Mouse (Mus musculus): ENCODE measurements around the gene Maf. TPM values are rescaled to one million over a fixed set of nuclear protein-coding genes. Genes with fewer than 3 reads are reported as not detected.

Gene Maf
- polyA plus RNA-seq, 1 experiment from 2014 or later, result 2.1 TPM

DNA sequence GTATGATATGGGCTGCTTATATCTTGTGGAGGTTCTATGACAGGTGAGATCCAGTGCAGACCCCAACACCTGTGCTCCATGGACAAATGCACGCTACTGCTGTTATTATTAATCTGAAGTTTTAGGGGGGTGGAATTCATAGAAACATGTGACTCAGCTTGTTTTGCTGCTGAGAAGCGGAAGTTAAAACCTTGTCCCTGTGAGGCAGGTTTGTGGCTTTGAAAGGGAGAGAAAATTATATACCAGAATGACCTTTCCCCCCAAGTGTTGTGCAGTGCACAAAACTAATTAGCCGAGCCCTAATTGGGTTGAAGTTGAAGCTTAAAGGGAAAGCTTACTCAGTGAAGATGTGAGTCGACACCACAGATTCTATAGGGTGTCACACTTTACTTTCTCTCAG lies 18.6 kb upstream of the Maf start:
- Histone ChIP-seq H3K27me3 (ENCODE audit: poor library complexity, severe bottlenecking) (no peaks in the 10 kb centered on the region), H3K27ac (no peak overlapping the region), H3K9me3 (no peaks in the 10 kb centered on the region), H3K4me1 (peaks cover 7% of the 10 kb centered on the region; the same call in 1 of the 2 replicates), H3K36me3 (replicated peaks) (no peaks in the 10 kb centered on the region), H3K4me3 (no peak overlapping the region)
- DNase-seq (ENCODE audit: extremely low spot score, low spot score), result no peak
- 69% methylated on average over 4 of the region's 4 CpGs for WGBS

DNA sequence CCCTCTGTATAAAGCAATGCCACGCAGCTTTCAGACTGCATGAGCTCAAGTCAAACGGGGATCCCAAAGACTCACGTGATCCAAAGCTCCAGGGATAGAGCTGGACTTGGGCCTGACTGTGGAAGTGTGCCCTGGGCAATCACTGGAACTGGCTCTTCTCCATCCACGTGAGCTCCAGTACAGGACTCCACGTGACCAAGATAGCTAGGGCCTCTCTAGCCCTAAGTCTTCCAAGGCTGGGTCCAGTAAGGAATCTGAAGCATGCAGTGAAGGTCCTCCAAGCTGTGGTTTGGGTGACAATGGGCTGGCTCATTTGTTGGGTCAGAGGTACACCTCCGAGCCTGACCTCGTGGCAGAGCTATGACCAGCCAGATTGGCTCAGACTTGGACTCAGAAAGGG lies 11.5 kb upstream of the Maf start:
- no peak for DNase-seq (ENCODE audit: extremely low spot score, low spot score)
- H3K4me3 ChIP-seq, result no peak overlapping the region
- H3K27me3 ChIP-seq (ENCODE audit: poor library complexity, severe bottlenecking), result peaks cover 6% of the 10 kb centered on the region; the same call in 1 of the 2 replicates
- WGBS, result 89% methylated on average over 7 of the region's 7 CpGs
- H3K9me3 ChIP-seq, result no peaks in the 10 kb centered on the region
- no peaks in the 10 kb centered on the region for H3K36me3 ChIP-seq (replicated peaks)
- no peaks in the 10 kb centered on the region for H3K4me1 ChIP-seq
- H3K27ac ChIP-seq, result 0 out of 2 replicates have a peak overlapping the region, but pooled peaks have one; percentile 15

DNA sequence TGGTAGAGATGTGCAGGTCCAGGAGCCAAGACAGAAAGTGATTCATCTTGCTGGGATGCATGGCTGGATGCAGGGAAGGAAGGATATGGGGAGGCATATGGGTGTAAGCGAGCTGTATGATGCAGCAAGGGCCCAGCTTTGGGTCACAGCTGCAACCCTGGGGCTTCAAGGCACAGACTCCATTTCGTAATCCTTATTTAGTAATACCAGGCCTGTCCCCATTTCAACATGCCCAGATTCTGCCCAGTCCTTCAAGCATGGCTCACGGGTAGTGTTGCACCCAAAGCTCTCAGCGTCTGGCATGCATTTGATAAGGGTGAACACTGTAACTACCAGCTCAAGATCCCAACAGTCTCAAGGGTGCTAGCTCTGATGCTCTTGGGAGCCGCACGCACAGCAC lies 11.0 kb upstream of the Maf start:
- Histone ChIP-seq H3K4me1 (peaks cover 4% of the 10 kb centered on the region), H3K9me3 (no peaks in the 10 kb centered on the region), H3K27me3 (ENCODE audit: poor library complexity, severe bottlenecking) (peaks cover 6% of the 10 kb centered on the region; the same call in 1 of the 2 replicates), H3K4me3 (no peak overlapping the region), H3K36me3 (replicated peaks) (no peaks in the 10 kb centered on the region), H3K27ac (no peak overlapping the region)
- DNase-seq (ENCODE audit: extremely low spot score, low spot score), result no peak
- WGBS, result 93% methylated on average over 6 of the region's 6 CpGs

DNA sequence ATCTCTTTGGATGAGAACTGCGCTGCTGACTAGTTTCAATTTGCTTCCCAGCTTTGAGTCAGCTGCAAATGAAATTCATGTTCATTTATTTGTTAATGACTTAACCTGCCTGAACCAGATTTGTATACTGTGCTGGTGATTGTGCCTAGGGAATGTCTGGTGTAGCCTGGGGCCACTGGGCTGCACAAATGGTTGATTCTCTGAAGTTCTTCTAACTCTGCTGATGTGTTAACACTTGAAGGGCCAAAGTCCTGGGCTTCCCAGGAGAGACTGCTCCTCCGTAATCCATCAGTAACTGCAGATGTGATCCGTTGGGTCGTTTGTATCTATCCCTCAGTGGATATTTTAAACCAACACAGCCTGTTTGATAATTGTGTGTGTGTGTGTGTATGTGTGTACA lies 7.7 kb upstream of the Maf start:
- DNase-seq (ENCODE audit: extremely low spot score, low spot score), result no peak
- H3K4me1 ChIP-seq, result peaks cover 21% of the 10 kb centered on the region
- H3K4me3 ChIP-seq, result no peak overlapping the region
- 87% methylated on average over 4 of the region's 4 CpGs for whole genome bisulfite sequencing
- H3K27ac ChIP-seq, result no peak overlapping the region
- H3K27me3 ChIP-seq (ENCODE audit: poor library complexity, severe bottlenecking), result peaks cover 38% of the 10 kb centered on the region
- no peaks in the 10 kb centered on the region for H3K9me3 ChIP-seq
- H3K36me3 ChIP-seq (replicated peaks), result no peaks in the 10 kb centered on the region

DNA sequence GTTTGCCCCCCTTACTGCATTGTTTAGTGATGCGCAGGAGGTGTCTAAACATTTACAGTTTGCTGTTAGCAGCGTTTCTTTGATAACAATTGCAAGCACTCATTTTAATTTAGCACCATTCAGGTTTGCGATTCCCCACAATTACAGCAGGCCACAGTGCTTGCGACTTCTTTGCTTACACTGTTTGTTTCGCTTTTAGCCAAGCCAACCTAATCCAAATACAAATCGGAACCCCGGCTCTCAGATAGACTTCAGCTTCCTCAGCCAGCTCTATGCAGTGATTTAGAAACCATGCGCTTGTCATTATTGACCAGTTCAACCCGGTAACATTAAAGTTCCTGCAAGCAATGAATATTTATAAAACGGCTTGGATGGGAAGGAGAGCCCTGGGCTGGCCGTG lies 3.5 kb upstream of the Maf start:
- no peaks in the 10 kb centered on the region for H3K9me3 ChIP-seq
- DNase-seq (ENCODE audit: extremely low spot score, low spot score), result no peak
- H3K4me3 ChIP-seq, result no peak overlapping the region
- H3K27me3 ChIP-seq (ENCODE audit: poor library complexity, severe bottlenecking), result peaks cover 45% of the 10 kb centered on the region
- H3K36me3 ChIP-seq (replicated peaks), result no peaks in the 10 kb centered on the region
- H3K27ac ChIP-seq, result no peak overlapping the region
- WGBS, result 76% methylated on average over 11 of the region's 11 CpGs
- H3K4me1 ChIP-seq, result peaks cover 41% of the 10 kb centered on the region

DNA sequence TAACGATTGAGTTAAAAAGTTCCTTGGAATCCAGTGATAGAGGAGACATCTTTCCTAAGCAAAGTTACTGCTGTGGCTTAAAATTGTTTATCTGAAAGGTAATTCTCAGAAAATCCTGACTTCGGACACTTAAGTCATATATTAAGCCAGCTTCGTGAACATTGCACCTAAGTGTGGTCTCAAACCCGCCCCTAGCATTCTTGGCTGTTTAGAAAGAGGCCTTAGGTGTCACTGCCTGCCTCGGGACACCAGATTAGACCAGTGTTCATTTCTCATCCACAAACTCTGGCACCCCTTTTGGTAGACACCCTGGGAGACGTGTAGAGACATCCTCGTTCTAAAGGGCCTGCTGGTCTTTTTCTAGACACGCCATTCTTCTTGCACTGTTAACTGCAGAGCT lies 2.3 kb upstream of the Maf start:
- Histone ChIP-seq H3K4me1 (peaks cover 50% of the 10 kb centered on the region), H3K27me3 (ENCODE audit: poor library complexity, severe bottlenecking) (peaks cover 53% of the 10 kb centered on the region)

DNA sequence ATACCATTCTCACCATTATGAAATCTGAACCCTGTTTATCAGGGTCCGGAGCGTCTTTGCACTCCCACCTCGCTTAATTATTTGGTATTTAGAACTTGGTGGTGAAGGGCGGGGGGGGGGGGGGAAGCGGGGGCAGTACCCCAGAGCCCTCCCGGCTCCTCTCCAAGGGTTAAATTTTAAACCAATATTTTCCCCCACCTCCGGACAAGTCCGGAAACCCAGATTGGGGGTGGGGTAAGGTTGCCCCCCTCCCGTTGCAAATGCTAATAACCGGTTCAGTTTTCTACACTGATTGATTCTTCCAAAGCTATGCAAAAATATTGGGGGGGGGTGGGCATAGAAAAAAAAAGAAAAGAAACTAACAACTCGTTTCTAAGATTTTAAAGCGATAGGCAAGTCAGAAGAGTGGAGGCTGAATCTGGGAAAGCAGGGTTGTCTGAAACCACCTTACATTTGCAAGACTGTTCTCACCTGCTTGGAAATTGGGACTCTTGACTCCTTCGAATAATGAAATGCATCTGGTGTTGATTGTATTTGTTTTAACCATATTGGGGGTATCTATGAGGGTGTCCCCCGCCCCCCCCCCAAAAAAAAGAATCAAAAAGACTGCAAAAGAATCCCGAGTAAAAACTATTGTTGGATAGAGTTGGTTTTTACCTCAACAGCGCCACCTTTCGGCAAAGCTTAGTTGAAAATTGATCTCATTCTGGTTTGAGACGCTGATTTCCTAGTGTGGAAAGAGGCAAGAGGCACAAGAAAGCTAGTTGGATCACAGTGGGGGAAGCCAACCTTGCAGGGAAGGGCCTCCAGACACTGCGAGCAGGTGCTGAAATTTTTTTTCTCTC lies 1.6 kb upstream of the Maf start:
- H3K27ac ChIP-seq, result peak overlapping the region; percentile 44; the same call in 1 of the 2 replicates
- peaks cover 60% of the 10 kb centered on the region for H3K27me3 ChIP-seq (ENCODE audit: poor library complexity, severe bottlenecking)
- no peaks in the 10 kb centered on the region for H3K36me3 ChIP-seq (replicated peaks)
- peak overlapping the region; percentile 72 for H3K4me3 ChIP-seq
- no peaks in the 10 kb centered on the region for H3K9me3 ChIP-seq
- 1% methylated on average over 19 of the region's 19 CpGs for WGBS
- peaks cover 55% of the 10 kb centered on the region for H3K4me1 ChIP-seq
- DNase-seq (ENCODE audit: extremely low spot score, low spot score), result peak; percentile 80

More for the DNA sequence above, 2.3 kb upstream of the Maf start:
- Histone ChIP-seq H3K36me3 (replicated peaks) (no peaks in the 10 kb centered on the region), H3K4me3 (no peak overlapping the region), H3K9me3 (no peaks in the 10 kb centered on the region), H3K27ac (no peak overlapping the region)
- 77% methylated on average over 8 of the region's 8 CpGs for WGBS
- no peak for DNase-seq (ENCODE audit: extremely low spot score, low spot score)

DNA sequence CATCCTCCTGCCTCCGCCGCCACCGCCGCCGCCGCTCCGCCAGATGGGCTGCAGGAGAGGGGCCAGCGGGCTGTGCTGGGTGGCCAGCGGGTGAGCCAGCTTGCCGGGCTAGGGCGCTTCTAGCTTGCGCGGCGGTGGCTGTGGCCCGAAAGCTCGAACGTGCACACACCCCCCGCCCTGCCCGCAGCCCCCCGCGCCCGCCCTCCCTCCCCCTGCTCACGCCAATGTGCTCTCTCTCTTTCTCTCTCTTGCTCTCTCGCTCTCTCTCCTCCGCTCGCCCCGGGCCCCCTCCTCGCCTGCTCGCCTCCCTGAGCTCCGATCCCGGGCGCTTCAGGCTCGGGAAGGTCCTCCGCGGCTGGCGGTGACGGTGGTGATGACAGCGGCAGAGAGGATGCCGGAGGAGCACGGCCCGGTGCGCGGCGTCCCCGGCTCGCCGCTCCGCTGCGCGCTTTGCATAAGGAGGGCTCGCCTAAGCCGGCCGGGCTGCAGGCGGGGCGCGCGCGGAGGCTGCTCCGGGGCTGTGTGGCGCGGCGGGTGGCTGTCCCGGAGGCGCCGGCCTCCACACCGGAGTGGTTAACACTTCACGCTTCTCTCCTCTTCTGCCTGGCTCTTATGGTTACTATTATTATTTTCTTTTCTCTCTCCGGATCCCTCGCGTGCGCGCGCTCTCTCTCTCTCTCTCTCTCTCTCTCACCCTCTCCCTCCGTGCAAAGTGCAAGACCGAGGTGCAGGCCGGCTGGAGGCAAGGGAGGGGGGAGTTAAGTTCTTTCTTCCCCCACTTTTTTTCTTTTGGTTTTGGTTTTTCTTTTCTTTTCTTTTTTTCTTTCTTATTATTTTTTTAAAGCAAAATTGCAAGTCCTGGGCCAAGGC lies 498 bp downstream of the Maf start:
- Histone ChIP-seq H3K4me1 (peaks cover 42% of the 10 kb centered on the region), H3K4me3 (peak overlapping the region; percentile 72), H3K9me3 (no peaks in the 10 kb centered on the region), H3K27me3 (ENCODE audit: poor library complexity, severe bottlenecking) (peaks cover 46% of the 10 kb centered on the region), H3K36me3 (replicated peaks) (no peaks in the 10 kb centered on the region), H3K27ac (peak overlapping the region; percentile 87)
- DNase-seq (ENCODE audit: extremely low spot score, low spot score), result peak; percentile 68
- under 1% methylated on average over 69 of the region's 76 CpGs for WGBS

DNA sequence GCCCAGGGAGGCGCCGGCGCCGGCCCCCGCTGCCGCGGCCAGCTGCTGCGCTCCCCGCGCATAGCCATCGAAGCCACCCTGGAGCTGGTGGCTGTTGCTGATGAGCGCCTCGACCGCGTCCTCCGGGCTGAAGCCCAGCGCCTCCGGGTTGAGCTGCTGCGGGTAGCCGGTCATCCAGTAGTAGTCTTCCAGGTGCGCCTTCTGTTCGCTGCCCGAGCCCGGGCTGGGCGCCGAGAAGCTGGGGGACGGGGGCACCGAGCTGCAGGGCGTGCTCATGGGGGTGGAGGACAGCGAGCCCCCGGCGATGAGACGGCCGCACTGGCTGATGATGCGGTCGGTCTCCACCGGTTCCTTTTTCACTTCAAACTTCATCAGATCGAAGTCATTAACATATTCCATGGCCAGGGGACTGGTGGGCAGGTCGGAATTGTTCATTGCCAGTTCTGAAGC lies 1.2 kb downstream of the Maf start:
- 1% methylated on average over 39 of the region's 39 CpGs for WGBS
- peak overlapping the region; percentile 72 for H3K4me3 ChIP-seq
- peaks cover 40% of the 10 kb centered on the region for H3K27me3 ChIP-seq (ENCODE audit: poor library complexity, severe bottlenecking)
- DNase-seq (ENCODE audit: extremely low spot score, low spot score), result peak; percentile 70
- H3K9me3 ChIP-seq, result no peaks in the 10 kb centered on the region
- no peaks in the 10 kb centered on the region for H3K36me3 ChIP-seq (replicated peaks)
- peak overlapping the region; percentile 87 for H3K27ac ChIP-seq
- H3K4me1 ChIP-seq, result peaks cover 48% of the 10 kb centered on the region

DNA sequence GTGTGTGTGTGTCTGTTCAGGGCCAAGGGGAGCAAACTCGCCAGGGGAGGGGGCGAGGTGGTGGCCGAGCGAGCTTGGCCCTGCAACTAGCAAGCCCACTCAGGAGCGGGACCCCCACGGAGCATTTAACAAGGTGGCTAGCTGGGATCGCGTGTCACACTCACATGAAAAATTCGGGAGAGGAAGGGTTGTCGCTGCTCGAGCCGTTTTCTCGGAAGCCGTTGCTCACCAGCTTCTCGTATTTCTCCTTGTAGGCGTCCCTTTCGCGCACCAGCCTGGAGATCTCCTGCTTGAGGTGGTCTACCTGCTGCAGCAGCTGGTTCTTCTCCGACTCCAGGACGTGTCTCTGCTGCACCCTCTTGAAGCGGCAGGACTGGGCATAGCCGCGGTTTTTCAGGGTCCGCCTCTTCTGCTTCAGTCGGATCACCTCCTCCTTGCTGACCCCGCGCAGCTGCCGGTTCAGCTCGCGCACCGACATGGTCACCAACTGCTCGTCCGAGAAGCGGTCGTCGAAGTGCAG lies 1.9 kb downstream of the Maf start:
- under 1% methylated on average over 36 of the region's 36 CpGs for WGBS
- H3K27ac ChIP-seq, result peak overlapping the region; percentile 87

DNA sequence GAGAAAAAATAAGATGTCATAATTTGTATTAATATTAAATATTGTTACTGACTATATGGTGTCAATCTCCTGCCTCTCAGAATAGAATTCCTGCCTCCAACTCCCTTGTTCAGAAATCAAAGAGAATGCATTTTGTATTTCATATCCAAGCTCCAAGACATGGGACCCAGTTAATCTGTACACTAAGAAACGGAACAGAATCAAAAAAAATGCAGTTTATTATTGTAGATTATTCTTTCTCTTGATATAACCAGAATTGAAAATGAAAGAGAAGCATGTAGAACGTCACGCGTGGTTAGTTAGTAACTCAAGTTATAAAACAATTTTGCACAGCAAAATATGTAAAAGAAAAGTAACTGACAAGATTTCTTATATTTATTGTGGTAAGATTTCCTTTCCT lies 4.5 kb downstream of the Maf start:
- WGBS, result 88% methylated on average over 4 of the region's 4 CpGs
- H3K36me3 ChIP-seq (replicated peaks), result no peaks in the 10 kb centered on the region
- no peak overlapping the region for H3K27ac ChIP-seq
- no peaks in the 10 kb centered on the region for H3K9me3 ChIP-seq
- peaks cover 37% of the 10 kb centered on the region for H3K27me3 ChIP-seq (ENCODE audit: poor library complexity, severe bottlenecking)
- H3K4me1 ChIP-seq, result peaks cover 38% of the 10 kb centered on the region
- no peak for DNase-seq (ENCODE audit: extremely low spot score, low spot score)
- no peak overlapping the region for H3K4me3 ChIP-seq

More for the DNA sequence above, 1.9 kb downstream of the Maf start:
- DNase-seq (ENCODE audit: extremely low spot score, low spot score), result peak; percentile 66
- Histone ChIP-seq H3K4me1 (peaks cover 42% of the 10 kb centered on the region), H3K27me3 (ENCODE audit: poor library complexity, severe bottlenecking) (peaks cover 32% of the 10 kb centered on the region), H3K4me3 (peak overlapping the region; percentile 72), H3K9me3 (no peaks in the 10 kb centered on the region), H3K36me3 (replicated peaks) (no peaks in the 10 kb centered on the region)

DNA sequence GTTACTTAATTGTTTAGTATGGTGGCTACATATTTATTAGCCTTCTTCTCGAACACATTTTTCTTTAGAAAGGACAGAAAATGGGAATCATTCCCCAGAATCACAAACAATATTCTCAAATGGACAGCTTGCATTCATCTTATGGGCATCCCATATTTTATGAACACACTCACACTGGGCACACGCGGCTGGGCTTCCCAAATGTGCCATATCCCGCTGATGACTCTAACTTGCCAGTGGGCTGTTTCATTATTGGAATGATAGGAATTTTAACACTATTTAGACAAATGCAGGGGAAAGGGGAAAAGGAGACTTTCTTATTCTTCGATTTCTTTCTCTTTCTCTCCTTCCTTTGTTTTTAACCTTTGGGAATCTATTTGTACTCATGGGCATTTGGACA lies 6.6 kb downstream of the Maf start:
- Histone ChIP-seq H3K36me3 (replicated peaks) (no peaks in the 10 kb centered on the region), H3K9me3 (no peaks in the 10 kb centered on the region), H3K27ac (no peak overlapping the region), H3K27me3 (ENCODE audit: poor library complexity, severe bottlenecking) (peaks cover 45% of the 10 kb centered on the region), H3K4me3 (no peak overlapping the region), H3K4me1 (peaks cover 46% of the 10 kb centered on the region)
- WGBS, result 80% methylated on average over 5 of the region's 5 CpGs
- no peak for DNase-seq (ENCODE audit: extremely low spot score, low spot score)

Measured in forebrain, embryonic 10.5 days (tissue).